Mouse (Mus musculus) kidney, adult 11 months (tissue): Measurements from ENCODE around the gene Prph2.

Experiments used
- DNase-seq: peaks from one replicate; pipeline ENCODE4 v3.0.0; 2022

Prph2 gene

GRCm38 (mm10) chr17:46910186-46910585 is at the start of gene Prph2:
Prph2 (plus strand) TSS chr17:46910459.
- no peak for DNase-seq

- no peak for DNase-seq
These were observed 45.6 kb upstream of the Prph2 start for GRCm38 (mm10) chr17:46864566-46865195.

GRCm38 (mm10) chr17:46866836-46867235 is 43.4 kb upstream of the Prph2 start:
- DNase-seq = no peak

- no peak for DNase-seq
These were observed 40.0 kb upstream of the Prph2 start for GRCm38 (mm10) chr17:46870204-46870798.

- DNase-seq = no peak
These were observed 39.3 kb upstream of the Prph2 start for GRCm38 (mm10) chr17:46870913-46871312.

- DNase-seq = no peak
These were observed 37.5 kb upstream of the Prph2 start for GRCm38 (mm10) chr17:46872806-46873205.

- peak; percentile 63 for DNase-seq
These were observed 36.1 kb upstream of the Prph2 start for GRCm38 (mm10) chr17:46874133-46874532.

GRCm38 (mm10) chr17:46875626-46876025 is 34.6 kb upstream of the Prph2 start:
- DNase-seq = no peak

GRCm38 (mm10) chr17:46876371-46876950 is 33.8 kb upstream of the Prph2 start:
- DNase-seq = peak; percentile 75

GRCm38 (mm10) chr17:46877061-46877460 is 33.2 kb upstream of the Prph2 start:
- no peak for DNase-seq

GRCm38 (mm10) chr17:46879841-46880311 is 30.4 kb upstream of the Prph2 start:
- DNase-seq = peak; percentile 79

GRCm38 (mm10) chr17:46880322-46880721 is 29.9 kb upstream of the Prph2 start:
- DNase-seq = no peak

GRCm38 (mm10) chr17:46881728-46882127 is 28.5 kb upstream of the Prph2 start:
- DNase-seq = no peak

- DNase-seq = no peak
These were observed 27.2 kb upstream of the Prph2 start for GRCm38 (mm10) chr17:46883107-46883506.

GRCm38 (mm10) chr17:46884766-46885165 is 25.5 kb upstream of the Prph2 start:
- DNase-seq = no peak

GRCm38 (mm10) chr17:46885218-46885909 is 24.9 kb upstream of the Prph2 start:
- DNase-seq = no peak

GRCm38 (mm10) chr17:46885910-46886643 is 24.2 kb upstream of the Prph2 start:
- DNase-seq = no peak

- DNase-seq = peak; percentile 56
These were observed 21.6 kb upstream of the Prph2 start for GRCm38 (mm10) chr17:46888511-46889212.

- DNase-seq = peak; percentile 83
These were observed 20.7 kb upstream of the Prph2 start for GRCm38 (mm10) chr17:46889450-46890084.

- peak; percentile 96 for DNase-seq
These were observed 20.0 kb upstream of the Prph2 start, which contains the start of gene Tbcc for GRCm38 (mm10) chr17:46890116-46890815. Tbcc (plus strand) TSS chr17:46890684.
